Mouse (Mus musculus) heart, postnatal 10 days (tissue): ENCODE data around the gene Fam228b. TPM values are rescaled to one million over a fixed set of nuclear protein-coding genes. Genes with fewer than 3 reads are reported as not detected.
"Not testable (repeated sequence)": the region's sequence is repeated elsewhere in the genome, so short reads cannot be mapped to it uniquely, and the experiment has no call there.

Experiments
- DNase-seq, 2 experiments: peaks; one replicate each; pipeline ENCODE4 v3.0.0; 2021
- intact Hi-C: fragments of 180-260 bp; cut with DNase I; formaldehyde crosslinking; loops from one replicate; pipeline ENCODE4 v1.15.1; 2025
- total RNA-seq, 2 experiments: library from RNA; stranded (reverse); gene quantifications; 2 replicates each; pipeline ENCODE4 v1.2.3; 2021

Gene Fam228b
- total RNA-seq: 1 to 10 TPM; 3.3 to 3.4 TPM

GRCm38 (mm10) chr12:4768492-4769332 is at the start of gene Fam228b, which contains the start of gene Pfn4:
Gene Fam228b, minus strand, starts transcription at chr12:4769267.
Gene Pfn4, plus strand, starts transcription at chr12:4769022.
- intact Hi-C loops: loop anchor here (1.0 to 10.0 kb wide), 4 partner anchors 49 to 206 kb away; partner anchors contain the start of genes Atad2b and Sf3b6
- DNase-seq: peak; percentile 99

GRCm38 (mm10) chr12:4817361-4818101 is 48.5 kb upstream of the Fam228b start, which contains the start of gene Sf3b6:
Gene Sf3b6, plus strand, starts transcription at chr12:4817544.
- intact Hi-C loops: loop anchor here (1.0 to 5.0 kb wide), 3 partner anchors 23 to 100 kb away; partner anchors contain the start of genes Atad2b, Fam228b, Fkbp1b and Pfn4
- DNase-seq: peak; percentile 99 to 100

- no peak for DNase-seq
- intact Hi-C loops: loop anchor here (1.0 to 5.0 kb wide), 2 partner anchors 48 to 100 kb away; partner anchors contain the start of genes Atad2b, Fam228b and Pfn4
Observed at GRCm38 (mm10) chr12:4816680-4817360, 47.8 kb upstream of the Fam228b start.

GRCm38 (mm10) chr12:4813636-4814035 is 44.6 kb upstream of the Fam228b start:
- intact Hi-C loops: no loop called here
- DNase-seq: peak; percentile 41 to 43

GRCm38 (mm10) chr12:4811705-4812104 is 42.6 kb upstream of the Fam228b start:
- intact Hi-C loops: loop anchor here (1.0 kb wide), 1 partner anchor 11 kb away; no protein-coding TSS in a partner anchor
- DNase-seq: no peak

DNA sequence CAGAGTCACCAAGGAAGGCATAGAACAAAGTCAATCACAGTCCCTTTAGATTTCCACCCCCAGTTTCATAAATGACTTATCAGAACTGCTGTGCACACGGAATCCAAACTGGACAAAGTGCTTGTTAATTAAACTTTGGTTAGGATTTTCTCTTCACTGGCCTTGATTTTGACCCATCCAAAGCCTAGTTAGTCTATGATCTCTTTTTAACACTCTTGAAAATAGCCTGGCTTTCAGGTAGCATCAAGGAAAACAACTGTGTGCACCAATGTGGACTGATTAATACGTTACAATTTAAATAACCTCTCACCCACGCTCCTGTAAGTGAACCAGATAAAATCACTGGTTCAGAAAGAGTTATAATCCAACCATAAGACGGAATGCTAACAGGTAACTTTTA is 42.0 kb upstream of the Fam228b start:
- intact Hi-C loops: no loop called here
- DNase-seq: no peak

DNA sequence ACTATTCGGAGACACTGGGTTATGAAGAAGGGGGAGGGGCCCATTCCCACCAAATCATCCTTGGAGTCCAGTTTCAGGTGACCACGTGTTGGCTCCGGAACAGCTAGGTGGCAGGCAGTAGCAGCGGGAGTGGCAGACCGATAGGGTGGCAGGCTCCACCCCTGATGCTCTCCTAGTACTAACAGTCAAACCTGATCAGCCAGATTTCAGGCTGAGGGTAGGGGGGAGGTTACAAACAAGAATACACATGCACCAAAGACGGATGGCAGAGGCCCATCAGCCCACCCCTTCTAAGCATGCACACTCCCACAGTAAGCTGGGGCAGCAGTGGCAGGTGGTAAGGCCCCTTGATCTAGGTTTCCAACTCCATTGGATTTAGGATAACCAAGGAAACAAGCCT is 28.4 kb upstream of the Fam228b start:
- intact Hi-C loops, DNase-seq: not testable (repeated sequence)

- intact Hi-C loops: no loop called here
- DNase-seq: peak in 1 of 2 experiments; percentile 18
Observed at GRCm38 (mm10) chr12:4793718-4794117, 24.7 kb upstream of the Fam228b start.

DNA sequence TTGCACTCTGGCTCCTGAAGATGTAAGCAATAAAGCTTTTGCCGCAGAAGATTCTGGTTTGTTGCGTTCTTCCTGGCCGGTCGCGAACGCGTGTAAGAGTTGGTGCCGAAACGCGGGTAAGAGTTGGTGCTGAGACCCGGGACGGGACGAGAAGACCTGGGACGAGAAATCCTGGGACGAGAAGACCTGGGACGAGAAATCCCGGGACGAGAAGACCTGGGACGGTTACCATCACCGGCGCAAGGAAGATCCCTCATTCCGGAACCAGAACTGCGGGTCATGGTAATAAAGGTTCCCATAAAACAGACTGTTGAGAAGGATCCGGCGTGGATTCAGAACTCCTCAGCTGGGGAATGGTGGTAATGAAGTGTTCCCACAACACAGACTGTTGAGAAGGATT is 19.1 kb upstream of the Fam228b start:
- intact Hi-C loops: not testable (repeated sequence)

DNA sequence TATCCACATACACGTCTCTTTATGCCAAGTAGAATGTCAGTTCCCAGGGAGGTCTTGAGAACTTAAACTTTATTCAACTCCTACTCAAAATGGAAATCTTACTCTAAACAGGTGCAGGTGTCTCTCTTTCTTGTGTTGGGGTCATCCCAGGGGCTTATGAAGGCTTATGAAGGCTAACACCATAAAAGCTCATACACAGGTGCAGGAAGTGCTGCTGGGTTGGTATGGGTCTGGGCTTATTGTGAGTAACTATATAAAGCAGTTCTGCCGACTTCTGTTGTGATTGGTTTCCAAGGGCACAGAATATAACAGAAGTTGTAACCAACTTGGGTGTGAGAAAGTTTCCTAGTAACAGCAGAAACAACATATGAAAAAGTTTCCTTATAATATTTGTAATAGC is 15.4 kb upstream of the Fam228b start:
- intact Hi-C loops: no loop called here

More for the DNA sequence above, 19.1 kb upstream of the Fam228b start:
- not testable (repeated sequence) for DNase-seq

GRCm38 (mm10) chr12:4783598-4783997 is 14.5 kb upstream of the Fam228b start:
- DNase-seq: no peak
- intact Hi-C loops: no loop called here

More for the DNA sequence above, 15.4 kb upstream of the Fam228b start:
- no peak for DNase-seq

GRCm38 (mm10) chr12:4781725-4782404 is 12.8 kb upstream of the Fam228b start:
- DNase-seq: peak; percentile 22 to 26
- intact Hi-C loops: not testable (repeated sequence)

- intact Hi-C loops: no loop called here
- DNase-seq: no peak
Observed at GRCm38 (mm10) chr12:4781270-4781669, 12.2 kb upstream of the Fam228b start.

- DNase-seq: no peak
- intact Hi-C loops: no loop called here
Observed at GRCm38 (mm10) chr12:4780245-4780644, 11.2 kb upstream of the Fam228b start.

- DNase-seq: no peak
- intact Hi-C loops: no loop called here
Observed at GRCm38 (mm10) chr12:4777734-4778133, 8.7 kb upstream of the Fam228b start.

DNA sequence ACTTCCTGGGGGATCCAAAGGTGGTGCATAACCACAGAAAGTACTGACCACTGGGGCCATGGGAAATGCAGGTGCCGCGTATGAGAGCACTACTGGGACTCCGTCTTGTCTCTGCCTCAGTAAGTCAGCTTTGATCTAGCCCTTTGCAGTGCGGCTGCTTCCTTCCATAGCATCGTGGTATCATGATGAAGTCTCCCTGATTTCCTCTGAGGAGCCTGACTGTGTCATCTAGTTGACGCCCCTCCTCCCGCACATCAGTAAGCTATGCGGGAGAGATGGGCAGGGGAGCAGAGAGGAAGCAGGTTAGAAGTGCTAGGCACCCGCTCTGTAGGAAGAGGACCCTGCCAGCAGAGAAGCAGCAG is 6.5 kb upstream of the Fam228b start:
- intact Hi-C loops: no loop called here
- DNase-seq: no peak

DNA sequence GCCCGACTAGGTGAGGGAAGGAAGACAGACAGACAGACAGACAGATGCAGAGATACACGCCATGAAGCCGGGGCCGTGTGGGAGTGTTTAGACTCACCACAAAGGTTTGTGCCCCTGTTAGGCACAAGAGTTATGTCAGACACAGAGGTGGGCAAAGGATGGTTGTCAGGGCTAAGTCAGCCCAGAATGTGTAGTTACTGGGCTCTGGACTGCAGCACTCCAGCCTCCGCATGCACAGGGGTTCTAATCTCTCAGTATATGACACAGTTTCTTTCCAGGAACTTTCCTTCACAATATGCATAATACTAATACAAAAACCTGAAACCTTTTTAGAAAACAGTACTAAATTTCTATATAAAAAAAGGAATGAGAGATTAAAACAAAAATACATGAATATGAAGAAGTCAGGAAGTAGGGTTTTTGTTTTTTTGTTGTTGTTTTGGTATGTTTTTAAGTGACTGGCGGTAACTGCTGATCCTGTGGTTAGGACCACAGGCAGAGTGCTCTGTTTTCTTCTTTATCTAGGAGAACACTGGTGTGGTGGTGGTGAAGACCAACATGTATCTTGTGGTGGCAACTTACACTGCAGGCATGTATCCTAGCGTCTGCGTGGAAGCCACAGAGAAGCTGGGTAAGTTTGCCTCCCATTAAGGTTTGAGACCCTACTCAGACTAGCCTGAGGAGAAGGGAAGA is 6.0 kb upstream of the Fam228b start:
- no peak for DNase-seq
- intact Hi-C loops: no loop called here

DNA sequence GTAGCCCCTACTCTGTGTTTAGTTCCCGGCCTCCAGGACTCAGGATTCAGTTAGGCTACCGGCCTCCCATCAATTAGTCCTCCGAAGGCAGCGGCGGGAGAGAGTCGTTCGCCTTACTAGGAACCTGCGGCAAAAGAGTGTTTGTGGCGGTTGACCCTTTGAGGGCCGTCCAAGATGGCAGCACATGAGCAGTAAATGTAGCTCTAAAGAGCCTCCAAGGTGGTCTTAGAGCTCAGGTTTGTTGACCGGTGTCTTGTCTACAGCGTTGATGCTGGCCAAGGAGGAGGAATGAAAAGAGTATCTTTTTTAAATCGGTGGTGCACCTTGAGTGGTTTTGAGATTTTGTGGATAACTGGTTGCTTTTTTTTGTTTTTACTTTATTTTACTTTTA is 261 bp upstream of the Fam228b start:
- intact Hi-C loops: loop anchor here (1.0 to 10.0 kb wide), 4 partner anchors 48 to 205 kb away; partner anchors contain the start of genes Atad2b and Sf3b6
- no peak for DNase-seq

- DNase-seq: no peak
- intact Hi-C loops: no loop called here
Observed at GRCm38 (mm10) chr12:4757060-4757459, 12.0 kb downstream of the Fam228b start.
